Mouse (Mus musculus) right cerebral cortex, adult 2 months (tissue): ENCODE results near the gene Pard3b.

Experiments
- DNase-seq, 2 experiments: peaks; one replicate each; pipeline ENCODE4 v3.0.0; 2021 to 2022; ENCODE audit warnings: low spot score in 2 of 2

Gene Pard3b

GRCm38 (mm10) chr1:62388013-62388412 is 749.4 kb downstream of the Pard3b start:
- no peak for DNase-seq

- DNase-seq: no peak
Measured at GRCm38 (mm10) chr1:62392863-62393262, 754.2 kb downstream of the Pard3b start.

- no peak for DNase-seq
Measured at GRCm38 (mm10) chr1:62394555-62394954, 755.9 kb downstream of the Pard3b start.

- DNase-seq: no peak
Measured at GRCm38 (mm10) chr1:62398261-62398660, 759.6 kb downstream of the Pard3b start.

GRCm38 (mm10) chr1:62398738-62399137 is 760.1 kb downstream of the Pard3b start:
- peak in 1 of 2 experiments; percentile 7 for DNase-seq

GRCm38 (mm10) chr1:62405061-62405460 is 766.4 kb downstream of the Pard3b start:
- DNase-seq: no peak

GRCm38 (mm10) chr1:62411368-62411767 is 772.7 kb downstream of the Pard3b start:
- DNase-seq: no peak

- DNase-seq: no peak
Measured at GRCm38 (mm10) chr1:62412019-62412418, 773.4 kb downstream of the Pard3b start.

- DNase-seq: no peak
Measured at GRCm38 (mm10) chr1:62412988-62413387, 774.4 kb downstream of the Pard3b start.

GRCm38 (mm10) chr1:62414521-62414920 is 775.9 kb downstream of the Pard3b start:
- no peak for DNase-seq

- DNase-seq: no peak
Measured at GRCm38 (mm10) chr1:62416627-62417374, 778.2 kb downstream of the Pard3b start.

GRCm38 (mm10) chr1:62422896-62423650 is 784.4 kb downstream of the Pard3b start:
- no peak for DNase-seq

GRCm38 (mm10) chr1:62425369-62425768 is 786.7 kb downstream of the Pard3b start:
- no peak for DNase-seq

GRCm38 (mm10) chr1:62428736-62429135 is 790.1 kb downstream of the Pard3b start:
- DNase-seq: no peak

GRCm38 (mm10) chr1:62429333-62430182 is 790.9 kb downstream of the Pard3b start:
- no peak for DNase-seq

- DNase-seq: no peak
Measured at GRCm38 (mm10) chr1:62431054-62431453, 792.4 kb downstream of the Pard3b start.

- no peak for DNase-seq
Measured at GRCm38 (mm10) chr1:62433891-62434290, 795.3 kb downstream of the Pard3b start.

- DNase-seq: no peak
Measured at GRCm38 (mm10) chr1:62435844-62436243, 797.2 kb downstream of the Pard3b start.

- no peak for DNase-seq
Measured at GRCm38 (mm10) chr1:62436304-62436703, 797.7 kb downstream of the Pard3b start.

GRCm38 (mm10) chr1:62437493-62437892 is 798.9 kb downstream of the Pard3b start:
- DNase-seq: no peak

- DNase-seq: no peak
Measured at GRCm38 (mm10) chr1:62444406-62444805, 805.8 kb downstream of the Pard3b start.

GRCm38 (mm10) chr1:62446818-62447217 is 808.2 kb downstream of the Pard3b start:
- DNase-seq: no peak
